Mouse (Mus musculus) heart, adult 8-10 months (tissue): Measurements from ENCODE around the gene Skap1. TPM values are rescaled to one million over a fixed set of nuclear protein-coding genes. Genes with fewer than 3 reads are reported as not detected.

Experiments
- DNase-seq: peaks from one replicate; pipeline ENCODE4 v3.0.0; 2022; ENCODE audit warnings: low spot score
- total RNA-seq, 4 experiments: library from RNA; stranded (reverse); gene quantifications; 2 replicates each; pipeline ENCODE4 v1.2.4; 2022

The Skap1 gene
- total RNA-seq, 4 experiments from 2014 or later: 0.30 to 0.34 TPM; not detected in 2

GRCm38 (mm10) chr11:96622782-96623181 is 158.4 kb downstream of the Skap1 start:
- DNase-seq: no peak

GRCm38 (mm10) chr11:96624436-96624835 is 160.0 kb downstream of the Skap1 start:
- no peak for DNase-seq

- no peak for DNase-seq
These were observed 165.4 kb downstream of the Skap1 start for GRCm38 (mm10) chr11:96629775-96630174.

GRCm38 (mm10) chr11:96631521-96631920 is 167.1 kb downstream of the Skap1 start:
- DNase-seq: no peak

GRCm38 (mm10) chr11:96637927-96638326 is 173.5 kb downstream of the Skap1 start:
- DNase-seq: no peak

GRCm38 (mm10) chr11:96639805-96640204 is 175.4 kb downstream of the Skap1 start:
- DNase-seq: no peak

GRCm38 (mm10) chr11:96642173-96643140 is 178.1 kb downstream of the Skap1 start:
- no peak for DNase-seq

- DNase-seq: no peak
These were observed 180.6 kb downstream of the Skap1 start for GRCm38 (mm10) chr11:96644969-96645368.

GRCm38 (mm10) chr11:96645538-96646037 is 181.2 kb downstream of the Skap1 start:
- peak; percentile 73 for DNase-seq

GRCm38 (mm10) chr11:96651848-96652247 is 187.5 kb downstream of the Skap1 start:
- DNase-seq: no peak

GRCm38 (mm10) chr11:96653867-96654266 is 189.5 kb downstream of the Skap1 start:
- DNase-seq: no peak

- DNase-seq: no peak
These were observed 194.0 kb downstream of the Skap1 start for GRCm38 (mm10) chr11:96658420-96658819.

- no peak for DNase-seq
These were observed 202.5 kb downstream of the Skap1 start for GRCm38 (mm10) chr11:96666924-96667323.

- no peak for DNase-seq
These were observed 204.0 kb downstream of the Skap1 start for GRCm38 (mm10) chr11:96668367-96668766.

GRCm38 (mm10) chr11:96673792-96674191 is 209.4 kb downstream of the Skap1 start:
- peak; percentile 13 for DNase-seq

- DNase-seq: no peak
These were observed 210.5 kb downstream of the Skap1 start for GRCm38 (mm10) chr11:96674786-96675365.

GRCm38 (mm10) chr11:96678026-96678425 is 213.6 kb downstream of the Skap1 start:
- no peak for DNase-seq

- no peak for DNase-seq
These were observed 214.6 kb downstream of the Skap1 start for GRCm38 (mm10) chr11:96679026-96679425.

- DNase-seq: no peak
These were observed 221.0 kb downstream of the Skap1 start for GRCm38 (mm10) chr11:96685381-96685780.

GRCm38 (mm10) chr11:96686713-96687280 is 222.4 kb downstream of the Skap1 start:
- no peak for DNase-seq

GRCm38 (mm10) chr11:96692250-96692649 is 227.9 kb downstream of the Skap1 start:
- DNase-seq: no peak

GRCm38 (mm10) chr11:96693360-96693759 is 229.0 kb downstream of the Skap1 start:
- DNase-seq: no peak
